Mouse (Mus musculus) embryonic facial prominence, embryonic 15.5 days (tissue): ENCODE data around the gene Clca3a2. TPM values are rescaled to one million over a fixed set of nuclear protein-coding genes. Genes with fewer than 3 reads are reported as not detected.

Source experiments
- polyA plus RNA-seq: library from polyadenylated mRNA; unstranded; fragments of >200 nt; fragmentation: Nextera tagmentation; extraction: Ambion mirVana; gene quantifications from 2 replicates; pipeline ENCODE4 v1.2.1, GENCODE M21; 2015

The Clca3a2 gene
- polyA plus RNA-seq, 1 experiment from 2014 or later, result 1.7 TPM

Other genes with a start within 250 kb of the Clca3a2 start
- gene Hs2st1, start 249.3 kb downstream of the Clca3a2 start, polyA plus RNA-seq, result 15.2 and 15.3 TPM in 2 replicates
- gene Selenof, start 249.2 kb downstream of the Clca3a2 start, polyA plus RNA-seq, result 642 and 651 TPM in 2 replicates
- gene Sh3glb1, start 99.2 kb downstream of the Clca3a2 start, polyA plus RNA-seq, result 130 and 132 TPM in 2 replicates
- gene Clca3a1, start 58.5 kb downstream of the Clca3a2 start, polyA plus RNA-seq, result 1.4 and 2.5 TPM in 2 replicates
- 0.05 and 0.09 TPM in 2 replicates for gene Clca3b, start 29.9 kb upstream of the Clca3a2 start, polyA plus RNA-seq
- gene Clca4b, start 113.0 kb upstream of the Clca3a2 start, polyA plus RNA-seq, result not detected in 2 replicates
- gene Clca4a, start 155.6 kb upstream of the Clca3a2 start, polyA plus RNA-seq, result 0.11 TPM in 1 of 2 replicates, not detected in the other
- 0.05 and 0.08 TPM in 2 replicates for gene Clca1, start 213.3 kb upstream of the Clca3a2 start, polyA plus RNA-seq